Mouse (Mus musculus): ENCODE data around the gene Rps6ka1. TPM values are rescaled to one million over a fixed set of nuclear protein-coding genes. Genes with fewer than 3 reads are reported as not detected.

The Rps6ka1 gene
- polyA plus RNA-seq, 1 experiment, result 0.78 TPM

GRCm38 (mm10) chr4:133872812-133873300 lies 14.7 kb downstream of the Rps6ka1 start:
- Histone ChIP-seq H3K4me1 (ENCODE audit: control insufficient read depth) (peaks cover 57% of the 10 kb centered on the region), H3K27me3 (ENCODE audit: control insufficient read depth) (peaks cover 25% of the 10 kb centered on the region), H3K36me3 (ENCODE audit: control insufficient read depth) (peaks cover 28% of the 10 kb centered on the region), H3K4me3 (replicated peaks) (peak overlapping the region; percentile 71), H3K9me3 (ENCODE audit: control insufficient read depth, low read length) (no peaks in the 10 kb centered on the region)
- no peak for TF ChIP-seq GATA1 (IDR thresholded peaks at IDR 0.05; ENCODE audit: low read length)
- no peak for TF ChIP-seq TAL1 (IDR thresholded peaks at IDR 0.05; ENCODE audit: low read length)

- TF ChIP-seq GATA1 (IDR thresholded peaks at IDR 0.05; ENCODE audit: low read length) (no peak), TAL1 (IDR thresholded peaks at IDR 0.05; ENCODE audit: low read length) (no peak)
Measured at GRCm38 (mm10) chr4:133872222-133872811, 15.3 kb downstream of the Rps6ka1 start.

GRCm38 (mm10) chr4:133865231-133865630 lies 22.4 kb downstream of the Rps6ka1 start:
- Histone ChIP-seq H3K4me3 (replicated peaks) (no peak overlapping the region), H3K27me3 (ENCODE audit: control insufficient read depth) (no peaks in the 10 kb centered on the region), H3K4me1 (ENCODE audit: control insufficient read depth) (peaks cover 3% of the 10 kb centered on the region; the same call in 1 of the 2 replicates), H3K36me3 (ENCODE audit: control insufficient read depth) (peaks cover 75% of the 10 kb centered on the region), H3K9me3 (ENCODE audit: control insufficient read depth, low read length) (no peaks in the 10 kb centered on the region)
- no peak for TF ChIP-seq TAL1 (IDR thresholded peaks at IDR 0.05; ENCODE audit: low read length)
- TF ChIP-seq GATA1 (IDR thresholded peaks at IDR 0.05; ENCODE audit: low read length), result no peak

More at GRCm38 (mm10) chr4:133872222-133872811, 15.3 kb downstream of the Rps6ka1 start:
- peak overlapping the region; percentile 71 for H3K4me3 ChIP-seq (replicated peaks)
- peaks cover 53% of the 10 kb centered on the region for H3K4me1 ChIP-seq (ENCODE audit: control insufficient read depth)
- H3K9me3 ChIP-seq (ENCODE audit: control insufficient read depth, low read length), result no peaks in the 10 kb centered on the region
- H3K36me3 ChIP-seq (ENCODE audit: control insufficient read depth), result peaks cover 28% of the 10 kb centered on the region
- H3K27me3 ChIP-seq (ENCODE audit: control insufficient read depth), result peaks cover 25% of the 10 kb centered on the region

- TF ChIP-seq GATA1 (IDR thresholded peaks at IDR 0.05; ENCODE audit: low read length) (no peak), TAL1 (IDR thresholded peaks at IDR 0.05; ENCODE audit: low read length) (no peak)
- H3K36me3 ChIP-seq (ENCODE audit: control insufficient read depth), result peaks cover 77% of the 10 kb centered on the region
- H3K4me1 ChIP-seq (ENCODE audit: control insufficient read depth), result peaks cover 3% of the 10 kb centered on the region; the same call in 1 of the 2 replicates
Measured at GRCm38 (mm10) chr4:133864380-133864981, 23.1 kb downstream of the Rps6ka1 start.

GRCm38 (mm10) chr4:133863795-133864379 lies 23.7 kb downstream of the Rps6ka1 start:
- Histone ChIP-seq H3K4me1 (ENCODE audit: control insufficient read depth) (peaks cover 3% of the 10 kb centered on the region; the same call in 1 of the 2 replicates), H3K36me3 (ENCODE audit: control insufficient read depth) (peaks cover 76% of the 10 kb centered on the region), H3K27me3 (ENCODE audit: control insufficient read depth) (no peaks in the 10 kb centered on the region), H3K9me3 (ENCODE audit: control insufficient read depth, low read length) (no peaks in the 10 kb centered on the region), H3K4me3 (replicated peaks) (no peak overlapping the region)
- TF ChIP-seq GATA1 (IDR thresholded peaks at IDR 0.05; ENCODE audit: low read length) (no peak), TAL1 (IDR thresholded peaks at IDR 0.05; ENCODE audit: low read length) (no peak)

More at GRCm38 (mm10) chr4:133864380-133864981, 23.1 kb downstream of the Rps6ka1 start:
- Histone ChIP-seq H3K27me3 (ENCODE audit: control insufficient read depth) (no peaks in the 10 kb centered on the region), H3K4me3 (replicated peaks) (no peak overlapping the region), H3K9me3 (ENCODE audit: control insufficient read depth, low read length) (no peaks in the 10 kb centered on the region)

- H3K4me1 ChIP-seq (ENCODE audit: control insufficient read depth), result no peaks in the 10 kb centered on the region
- no peak overlapping the region for H3K4me3 ChIP-seq (replicated peaks)
- H3K36me3 ChIP-seq (ENCODE audit: control insufficient read depth), result peaks cover 53% of the 10 kb centered on the region
- TF ChIP-seq GATA1 (IDR thresholded peaks at IDR 0.05; ENCODE audit: low read length) (no peak), TAL1 (IDR thresholded peaks at IDR 0.05; ENCODE audit: low read length) (no peak)
- H3K27me3 ChIP-seq (ENCODE audit: control insufficient read depth), result no peaks in the 10 kb centered on the region
- H3K9me3 ChIP-seq (ENCODE audit: control insufficient read depth, low read length), result no peaks in the 10 kb centered on the region
Measured at GRCm38 (mm10) chr4:133857527-133857926, 30.1 kb downstream of the Rps6ka1 start.

GRCm38 (mm10) chr4:133854621-133855020 lies 33.0 kb downstream of the Rps6ka1 start:
- no peaks in the 10 kb centered on the region for H3K9me3 ChIP-seq (ENCODE audit: control insufficient read depth, low read length)
- TF ChIP-seq TAL1 (IDR thresholded peaks at IDR 0.05; ENCODE audit: low read length) (no peak), GATA1 (IDR thresholded peaks at IDR 0.05; ENCODE audit: low read length) (no peak)
- H3K27me3 ChIP-seq (ENCODE audit: control insufficient read depth), result no peaks in the 10 kb centered on the region
- H3K4me3 ChIP-seq (replicated peaks), result no peak overlapping the region
- no peaks in the 10 kb centered on the region for H3K4me1 ChIP-seq (ENCODE audit: control insufficient read depth)
- H3K36me3 ChIP-seq (ENCODE audit: control insufficient read depth), result peaks cover 44% of the 10 kb centered on the region

- Histone ChIP-seq H3K36me3 (ENCODE audit: control insufficient read depth) (peaks cover 40% of the 10 kb centered on the region), H3K27me3 (ENCODE audit: control insufficient read depth) (no peaks in the 10 kb centered on the region), H3K9me3 (ENCODE audit: control insufficient read depth, low read length) (no peaks in the 10 kb centered on the region), H3K4me1 (ENCODE audit: control insufficient read depth) (no peaks in the 10 kb centered on the region), H3K4me3 (replicated peaks) (no peak overlapping the region)
- TF ChIP-seq TAL1 (IDR thresholded peaks at IDR 0.05; ENCODE audit: low read length) (no peak), GATA1 (IDR thresholded peaks at IDR 0.05; ENCODE audit: low read length) (no peak)
Measured at GRCm38 (mm10) chr4:133853630-133854029, 34.0 kb downstream of the Rps6ka1 start.

- TF ChIP-seq TAL1 (IDR thresholded peaks at IDR 0.05; ENCODE audit: low read length), result no peak
- no peak for TF ChIP-seq GATA1 (IDR thresholded peaks at IDR 0.05; ENCODE audit: low read length)
- Histone ChIP-seq H3K4me1 (ENCODE audit: control insufficient read depth) (no peaks in the 10 kb centered on the region), H3K9me3 (ENCODE audit: control insufficient read depth, low read length) (no peaks in the 10 kb centered on the region), H3K27me3 (ENCODE audit: control insufficient read depth) (no peaks in the 10 kb centered on the region), H3K36me3 (ENCODE audit: control insufficient read depth) (peaks cover 31% of the 10 kb centered on the region), H3K4me3 (replicated peaks) (no peak overlapping the region)
Measured at GRCm38 (mm10) chr4:133846625-133847024, 41.0 kb downstream of the Rps6ka1 start.

All from erythroblast, embryonic 14.5 days (primary cell).